Mouse (Mus musculus) right cerebral cortex, postnatal 25 days (tissue): ENCODE data around the gene Rap1gap2.

Experiments used
- DNase-seq: peaks from one replicate; pipeline ENCODE4 v3.0.0; 2022

The Rap1gap2 gene

DNA sequence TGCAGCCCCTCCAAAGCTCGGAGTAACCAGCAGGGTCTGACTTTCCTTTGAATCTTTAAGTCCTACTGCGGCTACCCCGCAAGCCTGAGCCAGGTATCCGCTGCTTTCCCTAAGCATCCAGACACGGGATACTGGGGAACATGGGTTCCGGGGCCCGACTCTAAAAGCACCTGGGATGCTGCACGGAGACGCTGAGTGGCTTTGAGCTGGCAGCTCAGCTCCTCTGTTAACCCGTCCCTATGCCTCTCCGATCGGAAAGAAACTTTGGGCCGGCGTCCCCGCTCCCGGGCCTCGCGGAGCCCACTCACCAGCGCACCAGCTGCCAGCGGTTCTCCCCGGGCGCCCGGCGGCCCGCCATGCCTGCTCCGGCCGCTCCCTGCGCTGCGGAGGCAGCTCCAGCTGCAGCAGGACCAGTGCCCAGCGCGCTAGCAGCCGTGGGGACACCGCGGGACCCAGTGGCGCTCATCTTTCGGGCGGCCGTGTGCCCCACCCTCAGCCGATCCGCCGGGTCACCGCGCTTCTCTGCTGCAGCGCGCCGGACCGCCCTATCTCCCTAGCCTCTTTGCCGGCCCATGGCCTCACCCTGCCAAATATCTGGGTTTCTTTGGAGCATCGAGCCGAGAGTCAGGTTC lies at the start of gene Rap1gap2:
Gene Rap1gap2 (minus strand): TSS at position 371 of the 632 bp plus-strand sequence.
- peak; percentile 38 for DNase-seq

GRCm38 (mm10) chr11:74660336-74660735 lies 49.6 kb upstream of the Rap1gap2 start:
- no peak for DNase-seq

DNA sequence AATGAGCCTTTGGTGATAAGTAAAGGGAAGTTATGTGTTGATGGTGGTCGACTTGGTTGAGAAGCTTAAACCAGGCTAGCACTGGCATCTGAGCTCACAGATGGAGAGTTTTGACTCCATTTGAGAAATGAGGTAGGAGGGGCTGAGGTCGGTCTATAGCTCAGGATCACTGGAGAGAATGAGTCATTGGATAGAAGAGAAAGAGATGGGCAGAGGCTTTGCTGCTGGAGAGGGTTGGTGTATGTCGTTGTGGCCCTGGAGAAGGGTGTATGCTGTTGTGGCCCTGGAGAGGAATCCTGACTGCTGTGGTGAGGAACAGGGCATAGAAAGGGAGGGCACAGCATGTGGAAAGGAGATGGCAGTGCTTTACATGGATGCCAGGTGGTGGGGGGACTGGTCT lies 45.2 kb upstream of the Rap1gap2 start:
- no peak for DNase-seq

DNA sequence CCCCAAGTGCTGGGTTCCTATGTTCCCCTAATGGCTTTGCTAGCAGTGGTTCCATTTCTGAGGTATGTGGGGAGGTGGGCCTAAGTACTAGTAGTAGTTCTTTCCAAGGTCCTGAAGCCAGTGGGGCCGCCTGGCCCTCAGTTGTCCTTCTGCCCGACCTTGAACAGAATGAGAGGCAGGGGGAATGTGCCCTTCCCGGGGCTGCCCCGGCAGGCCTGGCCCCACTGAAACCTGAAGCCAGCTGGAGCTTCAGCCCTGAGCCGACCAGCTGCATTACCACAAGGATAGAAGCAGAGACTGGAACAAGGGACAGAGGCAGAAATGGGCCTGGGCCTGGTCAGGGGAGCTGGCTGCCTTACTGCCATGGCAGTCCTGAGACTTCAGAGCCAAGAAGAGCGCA lies 42.7 kb upstream of the Rap1gap2 start:
- no peak for DNase-seq

- no peak for DNase-seq
These were observed 42.1 kb upstream of the Rap1gap2 start for GRCm38 (mm10) chr11:74652791-74653191.

DNA sequence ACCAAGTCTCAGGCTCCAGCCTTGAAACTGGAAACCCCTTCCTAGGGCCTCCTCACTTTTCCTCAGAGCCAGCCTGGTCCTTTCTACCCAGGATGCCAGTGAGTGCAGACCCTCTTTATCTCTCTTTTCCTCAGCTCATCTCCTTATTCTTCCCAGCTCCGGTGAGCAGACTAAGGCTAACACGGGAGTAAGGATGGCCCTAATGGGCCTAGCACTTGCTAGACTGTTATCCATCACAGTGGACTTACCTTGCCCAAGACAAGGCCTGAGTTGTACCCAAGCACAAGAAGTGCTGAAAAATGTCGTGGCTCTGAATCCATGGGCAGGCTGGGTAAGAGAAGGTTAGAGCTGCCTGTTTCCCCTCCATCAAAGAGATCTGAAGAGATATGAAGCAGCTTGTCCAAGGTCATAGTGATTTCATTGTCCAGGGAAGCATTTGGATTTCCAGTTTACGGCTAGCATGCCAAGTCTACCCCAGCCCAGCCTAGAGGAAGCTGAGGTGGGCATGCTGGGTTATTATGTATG lies 39.9 kb upstream of the Rap1gap2 start:
- no peak for DNase-seq

DNA sequence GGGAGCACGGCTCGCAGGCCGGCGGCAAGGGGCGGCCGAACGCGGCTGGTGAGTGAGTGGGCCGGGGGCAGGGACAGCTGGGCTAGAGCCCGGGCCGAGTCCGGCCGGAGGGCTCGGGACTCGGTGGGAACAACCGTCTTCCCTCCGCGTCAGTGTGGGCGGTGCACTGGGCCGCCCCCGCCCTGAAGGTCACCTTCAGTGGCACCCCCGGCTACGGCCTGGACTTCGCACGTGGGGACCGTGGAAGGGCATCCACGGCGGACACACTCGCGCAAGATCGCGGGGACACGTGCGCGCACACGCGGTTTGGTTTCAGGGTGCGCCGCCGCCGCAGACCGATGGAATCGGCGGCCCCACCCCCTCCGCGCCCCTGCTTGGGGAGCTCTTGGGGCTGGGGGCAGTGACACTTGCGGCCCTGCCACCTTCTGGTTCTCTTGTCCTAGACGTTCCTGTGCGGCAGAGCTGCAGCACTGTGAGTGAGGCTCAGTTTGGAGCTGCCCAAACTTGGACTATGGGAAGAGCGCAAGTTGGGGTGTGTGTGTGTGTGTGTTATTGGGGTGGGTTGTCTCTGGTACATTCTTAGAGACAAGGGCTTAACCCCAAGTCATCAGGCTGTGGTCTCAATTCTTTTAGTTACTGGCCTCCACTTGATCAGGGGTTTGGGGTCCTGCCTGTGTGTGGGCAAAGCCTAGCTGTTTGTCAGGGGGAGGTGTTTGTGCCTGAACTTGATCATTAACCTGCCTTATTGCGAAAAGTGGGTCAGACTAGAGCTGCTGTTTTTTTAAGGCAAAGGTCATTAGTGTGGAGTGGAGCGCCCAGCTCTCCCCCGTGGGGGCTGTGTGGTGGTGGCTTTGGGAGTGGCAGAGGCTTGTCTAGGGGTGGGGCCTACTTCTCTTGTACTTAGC lies 39.2 kb upstream of the Rap1gap2 start:
- DNase-seq: no peak

DNA sequence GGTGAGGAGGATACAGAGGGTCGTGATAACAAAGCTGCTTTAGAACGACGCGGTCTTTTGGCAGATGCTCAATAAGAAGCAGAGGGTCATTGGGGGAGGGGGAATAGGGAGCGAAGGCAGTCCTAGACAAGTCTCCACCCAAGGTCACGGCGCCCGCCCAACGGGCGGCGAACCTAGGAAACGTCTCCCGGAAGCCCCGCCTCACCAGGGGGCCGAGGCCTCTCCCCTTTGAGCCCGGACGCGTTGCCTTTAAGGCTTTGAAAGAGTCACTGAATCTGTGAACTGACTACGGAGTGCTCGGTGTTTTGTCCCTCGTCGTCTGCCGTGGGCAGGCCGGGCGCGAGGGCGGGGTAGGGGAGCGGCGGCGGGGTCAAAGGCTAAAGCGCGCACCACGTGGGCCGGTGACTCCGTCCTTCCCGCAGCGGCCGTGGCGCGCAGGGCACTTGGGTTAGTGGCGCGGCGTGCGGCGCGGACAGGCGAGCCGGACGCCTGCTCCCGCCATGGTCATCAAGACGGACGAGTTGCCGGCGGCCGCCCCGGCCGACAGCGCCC lies 38.5 kb upstream of the Rap1gap2 start, which contains the start of gene Cluh:
Gene Cluh (plus strand): TSS at position 401 of the 552 bp plus-strand sequence.
- peak; percentile 98 for DNase-seq

GRCm38 (mm10) chr11:74648676-74649075 lies 38.0 kb upstream of the Rap1gap2 start:
- no peak for DNase-seq

DNA sequence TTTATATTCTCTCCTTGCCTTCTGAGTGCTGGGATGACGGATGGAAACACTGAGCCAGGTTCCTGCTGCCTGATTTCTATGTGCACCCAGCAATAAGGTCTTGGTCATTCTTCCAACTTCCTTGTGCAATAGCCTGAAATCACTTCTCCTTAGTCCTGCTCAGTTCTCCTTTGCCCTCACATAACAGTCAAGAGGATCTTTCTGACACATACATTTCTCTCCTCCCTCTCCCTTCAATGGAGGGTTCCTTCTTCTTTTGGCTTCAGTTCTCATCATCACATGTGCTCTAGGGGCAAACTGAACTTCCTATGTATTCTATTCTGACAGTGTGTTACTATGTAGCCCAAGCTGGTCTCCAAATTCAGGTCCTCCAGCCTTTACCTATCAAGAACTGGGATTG lies 37.3 kb upstream of the Rap1gap2 start:
- no peak for DNase-seq

DNA sequence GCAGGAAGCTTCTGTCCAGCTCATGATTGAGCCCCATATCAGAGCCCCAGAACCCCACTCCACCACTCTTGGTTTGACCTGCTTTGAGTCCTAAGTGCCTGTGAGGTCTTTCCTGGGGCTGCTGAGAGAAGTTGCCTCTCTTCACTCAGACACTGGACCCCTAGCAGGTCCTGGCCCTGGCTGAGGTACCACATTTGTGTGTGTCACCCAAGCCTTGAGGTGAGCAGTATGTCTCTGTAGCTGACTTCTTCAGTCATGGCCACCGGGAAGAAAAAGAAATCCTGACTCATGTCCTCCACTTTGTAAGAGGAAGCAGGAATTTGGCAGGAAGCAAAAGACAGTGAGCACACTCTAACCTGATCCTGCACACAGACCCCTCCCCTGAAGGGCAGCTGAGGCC lies 28.9 kb upstream of the Rap1gap2 start:
- DNase-seq: no peak

GRCm38 (mm10) chr11:74638791-74639411 lies 28.2 kb upstream of the Rap1gap2 start:
- DNase-seq: no peak

- DNase-seq: peak; percentile 79
These were observed 27.5 kb upstream of the Rap1gap2 start for GRCm38 (mm10) chr11:74637971-74638790.

GRCm38 (mm10) chr11:74637486-74637885 lies 26.8 kb upstream of the Rap1gap2 start:
- no peak for DNase-seq

GRCm38 (mm10) chr11:74634490-74635275 lies 24.0 kb upstream of the Rap1gap2 start:
- DNase-seq: peak; percentile 57

GRCm38 (mm10) chr11:74631880-74632789 lies 21.4 kb upstream of the Rap1gap2 start:
- no peak for DNase-seq

- no peak for DNase-seq
These were observed 16.8 kb upstream of the Rap1gap2 start for GRCm38 (mm10) chr11:74627481-74627880.

GRCm38 (mm10) chr11:74625333-74625732 lies 14.6 kb upstream of the Rap1gap2 start:
- no peak for DNase-seq

DNA sequence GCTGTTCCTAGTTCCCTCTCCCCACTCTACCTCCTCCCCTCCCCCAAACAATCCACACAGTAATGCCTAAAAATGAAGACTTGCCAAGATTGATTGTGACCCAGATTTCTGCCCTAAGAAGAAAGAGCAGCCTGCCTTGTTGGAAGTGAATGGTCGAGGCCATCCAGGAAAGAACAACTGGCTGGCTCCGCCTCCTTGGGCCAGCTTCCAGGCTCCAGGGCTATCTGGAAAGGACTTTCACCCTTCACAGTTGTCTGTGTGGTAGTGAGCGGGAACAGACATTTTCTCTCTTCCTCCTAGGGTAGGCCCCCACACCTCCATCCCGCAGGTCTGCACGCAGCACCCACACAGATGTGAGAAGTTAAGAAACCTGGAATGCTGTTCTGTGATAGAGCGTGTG lies 13.0 kb upstream of the Rap1gap2 start:
- no peak for DNase-seq

GRCm38 (mm10) chr11:74621974-74622669 lies 11.4 kb upstream of the Rap1gap2 start:
- no peak for DNase-seq
